In genomic region chr11:95000548-95000947, GRCm38 (mm10) we compare ENCODE assay signal across 9 mouse cellular contexts. TPM values are rescaled to one million over a fixed set of nuclear protein-coding genes. Genes with fewer than 3 reads are reported as not detected.
DNase-seq lines count a peak whose midpoint lies in the region; ATAC-seq lines count a peak whose summit lies in the region.
"Had no signal": no experiment of that assay in that cellular context is flagged by ENCODE, and none has a peak within 500 bp of the region (broad histone marks: within the 10 kb centered on the region; RNA-seq: fewer than 3 reads in every experiment).

No protein-coding gene starts in this region.

- peak overlapping the region; percentile 72 for H3K27ac ChIP-seq in embryonic facial prominence, embryonic 10.5 days (replicated peaks)
- peak overlapping the region; percentile 78 for H3K27ac ChIP-seq in hindbrain, embryonic 10.5 days
- H3K27ac ChIP-seq in limb, embryonic 12.5 days, result peak overlapping the region; percentile 66
- peak overlapping the region; percentile 75 for H3K27ac ChIP-seq in midbrain, embryonic 12.5 days (replicated peaks)

- H3K4me1 ChIP-seq in embryonic facial prominence, embryonic 10.5 days, result peaks cover 58% of the 10 kb centered on the region
- peaks cover 77% of the 10 kb centered on the region for H3K4me1 ChIP-seq in hindbrain, embryonic 10.5 days (replicated peaks)
- H3K4me1 ChIP-seq in limb, embryonic 12.5 days (replicated peaks), result peaks cover 17% of the 10 kb centered on the region
- H3K4me1 ChIP-seq in midbrain, embryonic 12.5 days, result peaks cover 25% of the 10 kb centered on the region

- H3K9me3 ChIP-seq in embryonic facial prominence, embryonic 10.5 days, result no peaks in the 10 kb centered on the region
- H3K9me3 ChIP-seq in hindbrain, embryonic 10.5 days, result no peaks in the 10 kb centered on the region
- no peaks in the 10 kb centered on the region for H3K9me3 ChIP-seq in limb, embryonic 12.5 days
- H3K9me3 ChIP-seq in midbrain, embryonic 12.5 days, result no peaks in the 10 kb centered on the region

- no peak overlapping the region; the same call in 1 of the 2 replicates for H3K9ac ChIP-seq in limb, embryonic 12.5 days (replicated peaks)
- peak overlapping the region; percentile 8; the same call in 1 of the 2 replicates for H3K9ac ChIP-seq in midbrain, embryonic 12.5 days (replicated peaks)

- ATAC-seq in limb, embryonic 12.5 days (ENCODE audit: insufficient number of reproducible peaks, insufficient read depth, low FRiP score, low TSS enrichment, low read depth), result no peak
- ATAC-seq in midbrain, embryonic 12.5 days (ENCODE audit: low FRiP score, low read depth), result peak; percentile 11; the same call in 1 of the 2 replicates

- peak; percentile 68 for DNase-seq in gastrocnemius, postnatal 25 days
- DNase-seq in gastrocnemius, postnatal 10 days, result no peak
- DNase-seq in embryonic facial prominence, embryonic 10.5 days (ENCODE audit: low spot score), result no peak
- DNase-seq in hindbrain, embryonic 10.5 days (ENCODE audit: low spot score), result no peak
- DNase-seq in embryo, embryonic 11 days, result no peak
- no peak for DNase-seq in c-Kit-positive CD71-positive TER-119-positive erythroid progenitor cells, embryonic 14.5 days (ENCODE audit: low spot score)

- peak overlapping the region; percentile 27; the same call in 1 of the 2 replicates for H3K4me2 ChIP-seq in limb, embryonic 12.5 days
- H3K4me2 ChIP-seq in midbrain, embryonic 12.5 days (replicated peaks), result peak overlapping the region; percentile 18; the same call in 1 of the 2 replicates

- 46% methylated on average over 4 of the region's 4 CpGs for WGBS in embryonic facial prominence, embryonic 10.5 days
- WGBS in hindbrain, embryonic 10.5 days, result 58% methylated on average over 4 of the region's 4 CpGs
- 31% methylated on average over 4 of the region's 4 CpGs for WGBS in limb, embryonic 12.5 days
- WGBS in midbrain, embryonic 12.5 days, result 56% methylated on average over 4 of the region's 4 CpGs

- peaks cover 100% of the 10 kb centered on the region for H3K36me3 ChIP-seq in embryonic facial prominence, embryonic 10.5 days (replicated peaks)
- H3K36me3 ChIP-seq in hindbrain, embryonic 10.5 days, result peaks cover 100% of the 10 kb centered on the region
- H3K36me3 ChIP-seq in limb, embryonic 12.5 days, result peaks cover 97% of the 10 kb centered on the region
- peaks cover 83% of the 10 kb centered on the region for H3K36me3 ChIP-seq in midbrain, embryonic 12.5 days

- H3K4me3 ChIP-seq in embryonic facial prominence, embryonic 10.5 days, result peak overlapping the region; percentile 29; the same call in 1 of the 2 replicates
- peak overlapping the region; percentile 5; the same call in 1 of the 2 replicates for H3K4me3 ChIP-seq in hindbrain, embryonic 10.5 days
- H3K4me3 ChIP-seq in limb, embryonic 12.5 days (replicated peaks), result no peak overlapping the region
- no peak overlapping the region for H3K4me3 ChIP-seq in midbrain, embryonic 12.5 days

- no peaks in the 10 kb centered on the region for H3K27me3 ChIP-seq in embryonic facial prominence, embryonic 10.5 days (replicated peaks; ENCODE audit: low read depth, poor library complexity, severe bottlenecking)
- no peaks in the 10 kb centered on the region for H3K27me3 ChIP-seq in hindbrain, embryonic 10.5 days (ENCODE audit: insufficient read depth, poor library complexity, severe bottlenecking)
- no peaks in the 10 kb centered on the region for H3K27me3 ChIP-seq in limb, embryonic 12.5 days
- no peaks in the 10 kb centered on the region for H3K27me3 ChIP-seq in midbrain, embryonic 12.5 days

RNA-seq across cellular contexts. Expression of gene Samd14, which starts 9.1 kb away (rescaled TPM):
- total RNA-seq in gastrocnemius, postnatal 25 days (2021), result under 1 TPM; 0.61 to 0.80 TPM
- total RNA-seq in gastrocnemius, postnatal 10 days (2021), result 1 to 10 TPM; 3.5 to 6.1 TPM
- polyA plus RNA-seq in embryonic facial prominence, embryonic 10.5 days (2016; fragmentation: Nextera tagmentation; extraction: Ambion mirVana), result 35.5 and 42.5 TPM in 2 replicates
- polyA plus RNA-seq in hindbrain, embryonic 10.5 days (2016; fragmentation: Nextera tagmentation; extraction: Ambion mirVana), result 38.8 and 71.5 TPM in 2 replicates
- 34.6 and 37.7 TPM in 2 replicates for polyA plus RNA-seq in limb, embryonic 12.5 days (2016; fragmentation: Nextera tagmentation; extraction: Ambion mirVana)
- polyA plus RNA-seq in midbrain, embryonic 12.5 days (2016; fragmentation: Nextera tagmentation; extraction: Ambion mirVana), result 93.5 and 100 TPM in 2 replicates

RNA-seq across cellular contexts. Expression of gene Ppp1r9b, which starts 9.7 kb away (rescaled TPM):
- 10 to 100 TPM; 21.8 to 30.0 TPM for total RNA-seq in gastrocnemius, postnatal 25 days (2021)
- total RNA-seq in gastrocnemius, postnatal 10 days (2021), result 10 to 100 TPM; 46.8 to 54.9 TPM
- 8.3 and 9.4 TPM in 2 replicates for polyA plus RNA-seq in embryonic facial prominence, embryonic 10.5 days (2016; fragmentation: Nextera tagmentation; extraction: Ambion mirVana)
- polyA plus RNA-seq in hindbrain, embryonic 10.5 days (2016; fragmentation: Nextera tagmentation; extraction: Ambion mirVana), result 10.4 and 11.8 TPM in 2 replicates
- 12.0 and 12.6 TPM in 2 replicates for polyA plus RNA-seq in limb, embryonic 12.5 days (2016; fragmentation: Nextera tagmentation; extraction: Ambion mirVana)
- 15.7 and 17.7 TPM in 2 replicates for polyA plus RNA-seq in midbrain, embryonic 12.5 days (2016; fragmentation: Nextera tagmentation; extraction: Ambion mirVana)

RNA-seq across cellular contexts. Expression of gene Sgca, which starts 24.4 kb away (rescaled TPM):
- total RNA-seq in gastrocnemius, postnatal 25 days (2021), result 100 to 1,000 TPM; 255 to 276 TPM
- total RNA-seq in gastrocnemius, postnatal 10 days (2021), result 100 to 1,000 TPM; 185 to 194 TPM
- 0.17 TPM in 1 of 2 replicates, not detected in the other for polyA plus RNA-seq in embryonic facial prominence, embryonic 10.5 days (2016; fragmentation: Nextera tagmentation; extraction: Ambion mirVana)
- 0.10 TPM in 1 of 2 replicates, not detected in the other for polyA plus RNA-seq in hindbrain, embryonic 10.5 days (2016; fragmentation: Nextera tagmentation; extraction: Ambion mirVana)
- 2.8 and 3.0 TPM in 2 replicates for polyA plus RNA-seq in limb, embryonic 12.5 days (2016; fragmentation: Nextera tagmentation; extraction: Ambion mirVana)
- polyA plus RNA-seq in midbrain, embryonic 12.5 days (2016; fragmentation: Nextera tagmentation; extraction: Ambion mirVana), result not detected in 2 replicates

RNA-seq across cellular contexts. Expression of gene Hils1, which starts 33.2 kb away (rescaled TPM):
- total RNA-seq in gastrocnemius, postnatal 25 days (2021), result not detected
- not detected for total RNA-seq in gastrocnemius, postnatal 10 days (2021)
- polyA plus RNA-seq in embryonic facial prominence, embryonic 10.5 days (2016; fragmentation: Nextera tagmentation; extraction: Ambion mirVana), result not detected in 2 replicates
- polyA plus RNA-seq in hindbrain, embryonic 10.5 days (2016; fragmentation: Nextera tagmentation; extraction: Ambion mirVana), result not detected in 2 replicates
- not detected in 2 replicates for polyA plus RNA-seq in limb, embryonic 12.5 days (2016; fragmentation: Nextera tagmentation; extraction: Ambion mirVana)
- polyA plus RNA-seq in midbrain, embryonic 12.5 days (2016; fragmentation: Nextera tagmentation; extraction: Ambion mirVana), result not detected in 2 replicates
- total RNA-seq: gastrocnemius, adult 8-10 months had no signal

RNA-seq across cellular contexts. Expression of gene Pdk2, which starts 40.6 kb away (rescaled TPM):
- 100 to 1,000 TPM; 351 to 396 TPM for total RNA-seq in gastrocnemius, postnatal 25 days (2021)
- total RNA-seq in gastrocnemius, postnatal 10 days (2021), result 100 to 1,000 TPM; 345 to 347 TPM
- 12.9 and 16.0 TPM in 2 replicates for polyA plus RNA-seq in embryonic facial prominence, embryonic 10.5 days (2016; fragmentation: Nextera tagmentation; extraction: Ambion mirVana)
- 10.7 and 15.2 TPM in 2 replicates for polyA plus RNA-seq in hindbrain, embryonic 10.5 days (2016; fragmentation: Nextera tagmentation; extraction: Ambion mirVana)
- 21.9 and 22.4 TPM in 2 replicates for polyA plus RNA-seq in limb, embryonic 12.5 days (2016; fragmentation: Nextera tagmentation; extraction: Ambion mirVana)
- 19.1 and 22.7 TPM in 2 replicates for polyA plus RNA-seq in midbrain, embryonic 12.5 days (2016; fragmentation: Nextera tagmentation; extraction: Ambion mirVana)

Comparison
In these comparisons a context has a peak if more than half of its experiments do, and no peak if none do; other contexts are left out.
1. H3K4me3 ChIP-seq: peak in embryonic facial prominence, embryonic 10.5 days (single experiment) and hindbrain, embryonic 10.5 days (single experiment); none in limb, embryonic 12.5 days (single experiment) and midbrain, embryonic 12.5 days (single experiment).
2. Peak in every context shown above with its lines, with median percentiles within 50 percentile points of each other: H3K27ac ChIP-seq.